Mouse (Mus musculus): ENCODE measurements around the gene Ubac1. TPM values are rescaled to one million over a fixed set of nuclear protein-coding genes. Genes with fewer than 3 reads are reported as not detected.

The Ubac1 gene
- total and polyA plus RNA-seq, 3 experiments: 79.1 to 88.5 TPM; not detected in 1

DNA sequence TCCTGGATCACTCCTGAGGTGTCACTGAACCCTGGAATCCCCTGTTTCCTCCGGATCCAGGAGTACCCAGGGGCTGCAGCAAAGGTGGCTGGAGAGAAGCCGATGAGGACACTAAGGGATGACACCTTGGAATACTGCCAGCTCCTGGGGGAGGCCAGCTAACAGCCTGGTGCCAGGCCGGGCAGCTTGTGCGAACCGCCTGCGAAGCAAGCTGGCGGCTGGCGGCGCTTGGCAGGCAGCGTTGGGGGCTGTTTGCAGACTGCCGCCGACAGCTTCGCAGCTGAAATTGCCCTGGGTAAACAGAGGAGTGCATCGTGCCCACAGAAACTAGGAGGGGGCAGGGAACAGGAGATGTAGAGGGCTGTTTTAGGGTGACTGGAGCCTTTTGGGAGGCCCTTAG lies 18.4 kb upstream of the Ubac1 start (continued):
- no peak for TF ChIP-seq MXI1 (IDR thresholded peaks at IDR 0.05; ENCODE audit: low read depth, low read length)

- H3K79me2 ChIP-seq (ENCODE audit: control insufficient read depth, insufficient read depth, low read length, poor library complexity): no peaks in the 10 kb centered on the region
- no peak overlapping the region for H3K9ac ChIP-seq (ENCODE audit: control insufficient read depth, low read depth, low read length, poor library complexity, severe bottlenecking)
- no peaks in the 10 kb centered on the region; a peak in 1 of 4 replicates for H3K27me3 ChIP-seq (ENCODE audit: control insufficient read depth in 1 of 2, insufficient read depth in 2 of 2, low read length in 2 of 2)
- H3K27ac ChIP-seq (ENCODE audit: control insufficient read depth, low read depth, low read length): no peak overlapping the region
- H3K4me1 ChIP-seq (ENCODE audit: control insufficient read depth in 1 of 2, insufficient read depth in 2 of 2, low read length in 2 of 2): no peaks in the 10 kb centered on the region
- H3K36me3 ChIP-seq (ENCODE audit: control insufficient read depth in 1 of 2, insufficient read depth in 2 of 2, low read length in 2 of 2): no peaks in the 10 kb centered on the region
- H3K4me3 ChIP-seq (ENCODE audit: control insufficient read depth in 1 of 2, insufficient read depth in 1 of 2, low read depth in 2 of 2, low read length in 2 of 2): no peak overlapping the region
- DNase-seq (ENCODE audit: low read depth, low spot score): no peak
- no peaks in the 10 kb centered on the region for H3K9me3 ChIP-seq (replicated peaks; ENCODE audit: insufficient read depth, low read length)
- TF ChIP-seq ZNF384 (IDR thresholded peaks at IDR 0.05; ENCODE audit: low read depth, low read length) (no peak), E2F4 (IDR thresholded peaks at IDR 0.05; ENCODE audit: borderline replicate concordance, low read depth, low read length) (no peak), GABPA (IDR thresholded peaks at IDR 0.05; ENCODE audit: low read depth, low read length) (no peak), CHD1 (IDR thresholded peaks at IDR 0.05; ENCODE audit: low read depth, low read length) (no peak), GATA1 (IDR thresholded peaks at IDR 0.05; ENCODE audit: low read depth, low read length) (no peak), MYB (IDR thresholded peaks at IDR 0.05; ENCODE audit: low read depth, low read length) (no peak), JUND (IDR thresholded peaks at IDR 0.05; ENCODE audit: low read depth, low read length) (no peak), SMC3 (IDR thresholded peaks at IDR 0.05; ENCODE audit: low read depth, low read length) (no peak), ZKSCAN1 (IDR thresholded peaks at IDR 0.05; ENCODE audit: low read depth, low read length) (no peak), POLR2AphosphoS5 (IDR thresholded peaks at IDR 0.05; ENCODE audit: borderline replicate concordance, low read depth, low read length) (no peak), UBTF (IDR thresholded peaks at IDR 0.05; ENCODE audit: borderline replicate concordance, insufficient read depth, low read depth, low read length) (no peak), MYC (IDR thresholded peaks at IDR 0.05; ENCODE audit: low read depth, low read length) (no peak), BHLHE40 (IDR thresholded peaks at IDR 0.05; ENCODE audit: borderline replicate concordance, low read depth, low read length) (no peak), NELFE (IDR thresholded peaks at IDR 0.05; ENCODE audit: low read depth, low read length) (no peak), TCF12 (IDR thresholded peaks at IDR 0.05; ENCODE audit: low read depth, low read length) (no peak), SIN3A (IDR thresholded peaks at IDR 0.05; ENCODE audit: low read length) (no peak), RAD21 (IDR thresholded peaks at IDR 0.05; ENCODE audit: low read depth, low read length) (no peak), CTCF (IDR thresholded peaks at IDR 0.05 in 2 of 3, conservative IDR thresholded peaks at IDR 0.05 in 1 of 3; ENCODE audit: control insufficient read depth in 1 of 3, insufficient read depth in 1 of 3, low read depth in 2 of 3, low read length in 3 of 3, poor library complexity in 1 of 3, severe bottlenecking in 1 of 3) (no peak), MEF2A (IDR thresholded peaks at IDR 0.05; ENCODE audit: extremely low read depth, insufficient replicate concordance, low read depth, low read length, poor library complexity, severe bottlenecking) (no peak)
Measured at GRCm38 (mm10) chr2:26037386-26037785, 15.8 kb upstream of the Ubac1 start.

Data from MEL (cell line).